Mouse (Mus musculus) small intestine, adult 2 months (tissue): ENCODE results near the gene Nol3. TPM values are rescaled to one million over a fixed set of nuclear protein-coding genes. Genes with fewer than 3 reads are reported as not detected.
"Not testable (repeated sequence)": the region's sequence is repeated elsewhere in the genome, so short reads cannot be mapped to it uniquely, and the experiment has no call there.

Experiments used
- H3K27ac ChIP-seq: fragments of 200-500 bp; 2 replicates; pipeline ENCODE4 v1.5.1; 2012; ENCODE audit warnings: low read depth, low read length, control low read depth, inconsistent platforms; ENCODE audit not compliant: insufficient read depth
- H3K27me3 ChIP-seq: fragments of 200-500 bp; 2 replicates; pipeline ENCODE4 v1.6.1; 2012; ENCODE audit warnings: mild to moderate bottlenecking, moderate library complexity, low read length, inconsistent platforms; ENCODE audit not compliant: control insufficient read depth, insufficient read depth
- H3K36me3 ChIP-seq: fragments of 200-500 bp; 2 replicates; pipeline ENCODE4 v1.6.1; 2012; ENCODE audit warnings: mild to moderate bottlenecking, low read length, control low read depth, inconsistent platforms; ENCODE audit not compliant: control insufficient read depth, insufficient read depth
- H3K4me1 ChIP-seq: fragments of 200-500 bp; 2 replicates; pipeline ENCODE4 v1.6.1; 2012; ENCODE audit warnings: low read length, inconsistent platforms, mixed read lengths; ENCODE audit not compliant: control insufficient read depth, insufficient read depth, insufficient read length
- H3K4me3 ChIP-seq: fragments of 200-500 bp; 2 replicates; pipeline ENCODE4 v1.5.1; 2012; ENCODE audit warnings: low read depth, mild to moderate bottlenecking, control low read depth, inconsistent platforms, low read length, moderate library complexity
- CTCF ChIP-seq: fragments of 200-500 bp; IDR thresholded peaks from 2 replicates; pipeline ENCODE4 v1.5.1; 2012; ENCODE audit warnings: low read depth, mild to moderate bottlenecking, control low read depth, inconsistent platforms, low read length, moderate library complexity, mixed read lengths; ENCODE audit not compliant: insufficient replicate concordance, insufficient read length; ENCODE audit errors: extremely low read depth
- POLR2A ChIP-seq: fragments of 200-500 bp; IDR thresholded peaks from 2 replicates; pipeline ENCODE4 v1.6.1; 2012; ENCODE audit warnings: low read depth, mild to moderate bottlenecking, control low read depth, inconsistent platforms, low read length, moderate library complexity
- WGBS: fragments of 180-500 bp; shearing (Covaris S2); methylation state at CpG from one replicate; pipeline ENCODE4 v1.1.7; 2018; 5-methylcytosine and 5-hydroxymethylcytosine counted together
- polyA plus RNA-seq: library from polyadenylated mRNA; depleted of rRNA; stranded (reverse); fragments of >200 nt; gene quantifications from 2 replicates; pipeline ENCODE4 v1.2.3, GENCODE M21; 2012; rRNA removed

Nol3 gene
- 0.52 and 1.1 TPM in 2 replicates for polyA plus RNA-seq

DNA sequence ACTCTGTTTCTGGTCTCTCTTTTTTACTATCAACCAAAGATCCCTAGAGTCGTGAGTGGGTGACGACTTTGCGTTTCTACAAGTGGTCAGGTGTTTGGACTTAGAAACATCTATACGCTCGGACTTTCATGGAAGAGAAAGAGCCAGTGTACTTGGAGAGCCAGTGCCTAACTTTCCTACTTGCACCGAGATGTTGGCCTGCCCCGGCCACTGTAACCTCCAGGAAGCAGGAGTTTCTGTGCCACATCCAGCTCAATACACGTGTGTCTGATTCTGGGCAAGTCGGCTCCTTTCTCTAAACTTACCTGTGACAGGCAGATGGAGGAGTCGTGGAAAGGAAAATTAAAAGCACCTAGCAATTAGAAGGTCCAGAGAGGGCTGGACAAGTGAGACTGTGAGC, at the start of gene Nol3:
Gene Nol3 (plus strand): TSS at position 301 of the 400 bp plus-strand sequence.
- Histone ChIP-seq H3K4me3 (peak within 1 kb of the TSS; percentile 60), H3K4me1 (peaks cover 16% of the 10 kb centered on the region), H3K36me3 (no peaks in the 10 kb centered on the region), H3K27ac (no peak within 1 kb of the TSS), H3K27me3 (peaks cover 11% of the 10 kb centered on the region)
- TF ChIP-seq POLR2A (no peak), CTCF (no peak)
- WGBS: 2% methylated on average over 10 of the region's 10 CpGs

DNA sequence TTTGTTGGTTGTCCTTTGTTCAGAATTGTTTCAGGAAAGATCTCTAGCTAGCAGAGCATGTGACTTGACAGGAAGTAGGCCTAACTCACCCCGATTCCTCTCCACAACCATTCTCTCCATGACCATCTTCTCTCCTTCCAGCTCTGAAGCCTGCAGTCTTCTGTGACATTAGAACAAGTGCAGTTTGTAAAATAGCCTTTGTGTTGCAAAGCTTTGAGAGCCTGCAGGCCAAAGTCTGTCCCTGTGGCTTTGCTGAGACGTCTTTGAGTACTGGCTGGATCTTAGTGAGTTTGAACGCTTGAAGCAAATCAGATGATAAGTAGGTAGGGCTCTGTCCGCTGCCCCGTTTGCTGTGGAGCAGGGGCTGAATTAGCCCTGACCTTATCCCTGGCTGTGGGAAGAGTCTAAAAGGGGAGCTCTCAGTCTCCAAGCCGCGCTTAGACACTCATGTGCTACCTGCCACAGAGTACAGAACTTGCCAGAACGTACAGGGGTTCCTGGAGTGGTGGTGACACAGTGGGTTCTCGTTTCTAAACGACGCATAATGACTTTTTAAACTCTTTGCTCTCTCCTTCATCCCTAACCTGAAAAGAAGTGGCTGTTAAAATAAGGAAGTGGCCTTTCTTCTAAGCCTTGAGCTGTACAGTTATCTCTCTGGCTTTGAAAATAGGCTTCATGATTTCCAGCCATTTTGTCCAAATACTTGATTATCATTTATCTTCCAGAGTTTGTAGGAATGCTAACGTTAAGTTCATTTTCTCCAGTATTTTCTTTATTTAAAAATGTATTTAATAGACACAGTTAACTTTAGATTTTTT, 44.2 kb upstream of the Nol3 start:
- 83% methylated on average over 12 of the region's 12 CpGs for WGBS
- no peaks in the 10 kb centered on the region for H3K4me1 ChIP-seq
- H3K27me3 ChIP-seq: no peaks in the 10 kb centered on the region
- H3K27ac ChIP-seq: no peak overlapping the region
- H3K4me3 ChIP-seq: no peak overlapping the region
- peaks cover 25% of the 10 kb centered on the region for H3K36me3 ChIP-seq
- no peak for TF ChIP-seq CTCF
- TF ChIP-seq POLR2A: no peak

DNA sequence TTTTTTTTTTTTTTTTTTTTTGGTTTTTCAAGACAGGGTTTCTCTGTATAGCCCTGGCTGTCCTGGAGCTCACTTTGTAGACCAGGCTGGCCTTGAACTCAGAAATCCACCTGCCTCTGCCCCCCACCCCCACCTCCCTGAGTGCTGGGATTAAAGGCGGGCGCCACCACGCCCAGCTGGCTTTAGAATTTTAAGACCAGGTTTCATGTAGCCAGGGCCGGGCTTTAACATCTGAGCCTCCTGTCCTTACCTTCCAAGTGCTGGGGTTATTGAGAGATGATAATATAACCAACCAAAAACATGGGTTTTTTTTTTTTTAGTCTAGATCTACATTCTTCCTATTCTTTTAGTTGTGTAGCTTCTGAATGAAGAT, 43.6 kb upstream of the Nol3 start:
- not testable (repeated sequence) for H3K27me3 ChIP-seq, H3K4me3 ChIP-seq, H3K4me1 ChIP-seq, H3K27ac ChIP-seq
- WGBS: 86% methylated on average over 4 of the region's 4 CpGs
- H3K36me3 ChIP-seq: peaks cover 28% of the 10 kb centered on the region

DNA sequence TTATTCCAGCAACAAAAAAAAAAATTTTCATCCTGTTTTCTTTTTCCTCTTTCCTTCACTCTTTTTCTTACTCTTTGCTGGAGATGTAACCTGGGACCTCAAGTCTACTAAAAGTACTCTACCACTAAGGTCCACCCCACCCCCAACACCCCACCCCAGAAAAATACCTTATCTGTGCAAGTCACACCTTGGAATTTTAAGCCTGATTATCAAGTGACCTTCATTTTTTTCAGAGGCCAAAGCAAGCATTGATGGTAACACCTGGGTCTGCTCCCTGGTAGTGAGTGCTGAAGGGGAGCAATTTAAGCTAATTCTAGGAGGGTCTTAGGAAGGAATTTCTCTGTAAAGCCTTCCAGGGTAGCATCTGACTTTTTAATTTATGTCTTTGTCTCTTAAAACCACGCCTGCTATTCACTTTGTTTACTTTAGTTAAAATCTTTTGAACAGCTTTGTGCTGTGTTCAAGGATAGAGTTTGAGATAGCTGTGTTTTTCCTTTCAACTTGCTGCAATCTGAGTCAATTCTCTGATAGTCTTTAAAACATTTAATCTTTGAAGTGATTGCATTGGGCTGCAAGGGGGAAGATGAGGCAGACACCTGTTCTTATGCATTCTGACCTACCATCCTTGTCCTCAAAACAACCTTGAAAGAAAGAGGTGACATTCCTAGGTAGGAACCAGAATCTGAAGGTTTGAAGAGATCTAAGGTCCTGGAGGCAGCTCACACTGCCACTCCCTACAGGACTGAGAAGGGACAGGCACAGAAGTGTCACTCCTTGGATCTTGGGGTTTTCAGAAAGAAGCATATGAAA, 42.6 kb upstream of the Nol3 start:
- WGBS: 30% methylated on average over 1 of the region's 1 CpGs
- no peak overlapping the region for H3K4me3 ChIP-seq
- TF ChIP-seq POLR2A (no peak), CTCF (no peak)
- no peaks in the 10 kb centered on the region for H3K27me3 ChIP-seq
- no peaks in the 10 kb centered on the region for H3K4me1 ChIP-seq
- H3K36me3 ChIP-seq: peaks cover 32% of the 10 kb centered on the region
- H3K27ac ChIP-seq: no peak overlapping the region

DNA sequence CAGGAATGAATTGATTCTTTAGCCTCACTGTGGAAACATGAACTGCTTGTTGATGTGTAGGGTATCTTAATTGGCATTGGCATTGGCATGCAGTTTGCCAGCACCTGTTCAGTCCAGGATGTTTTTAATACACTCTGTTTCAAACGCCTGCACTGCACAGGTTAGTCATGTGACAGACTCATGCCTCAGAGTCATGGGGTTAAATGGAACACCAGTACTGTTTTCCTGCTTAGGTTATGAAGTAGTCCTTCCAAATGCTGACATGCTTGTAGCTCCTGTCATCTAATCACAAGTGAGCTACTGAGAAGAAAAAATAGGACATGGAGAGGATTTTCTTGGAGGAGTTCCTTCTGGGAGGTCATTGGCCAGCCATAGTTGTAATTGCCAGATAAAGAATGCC, 40.7 kb upstream of the Nol3 start:
- Histone ChIP-seq H3K4me1 (no peaks in the 10 kb centered on the region), H3K27ac (no peak overlapping the region), H3K4me3 (no peak overlapping the region), H3K36me3 (peaks cover 43% of the 10 kb centered on the region), H3K27me3 (no peaks in the 10 kb centered on the region)
- 38% methylated on average over 1 of the region's 1 CpGs for WGBS
- TF ChIP-seq POLR2A (no peak), CTCF (no peak)

DNA sequence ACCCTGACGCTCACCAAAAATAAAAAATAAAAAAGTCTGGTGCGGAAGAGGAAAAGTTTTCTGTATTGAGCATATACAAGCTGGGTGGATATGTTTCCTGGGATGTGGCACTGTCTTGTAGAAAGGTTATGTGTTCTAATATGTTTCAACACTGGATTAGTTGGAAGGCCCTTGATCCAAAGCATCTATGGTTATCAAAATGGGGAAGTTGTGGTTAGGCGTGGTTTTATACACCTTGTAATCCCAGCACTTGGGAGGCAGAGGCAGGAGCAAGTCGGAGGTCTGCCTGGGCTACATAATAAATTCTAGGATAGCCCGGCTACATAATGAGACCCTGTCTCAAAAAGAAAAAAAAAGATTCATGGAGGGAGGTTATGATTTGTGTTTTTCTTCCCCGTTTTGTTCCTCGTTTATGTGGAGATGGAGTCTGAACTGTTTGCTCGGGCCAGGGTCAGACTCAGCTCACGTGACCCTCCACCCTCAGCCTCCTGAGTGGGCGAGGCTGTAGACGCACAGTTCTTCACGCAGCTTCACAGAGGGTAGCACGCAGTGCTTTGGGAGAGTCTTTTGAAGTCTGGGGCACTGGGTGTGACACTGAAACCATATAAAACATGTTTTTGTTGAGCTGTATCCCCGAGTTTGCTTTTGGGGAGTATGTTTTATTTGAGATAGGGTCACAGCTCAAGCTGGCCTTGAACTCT, 38.3 kb upstream of the Nol3 start:
- Histone ChIP-seq H3K4me1 (no peaks in the 10 kb centered on the region), H3K27me3 (no peaks in the 10 kb centered on the region), H3K36me3 (peaks cover 50% of the 10 kb centered on the region), H3K4me3 (no peak overlapping the region), H3K27ac (no peak overlapping the region)
- no peak for TF ChIP-seq CTCF
- TF ChIP-seq POLR2A: no peak
- 86% methylated on average over 14 of the region's 14 CpGs for WGBS

DNA sequence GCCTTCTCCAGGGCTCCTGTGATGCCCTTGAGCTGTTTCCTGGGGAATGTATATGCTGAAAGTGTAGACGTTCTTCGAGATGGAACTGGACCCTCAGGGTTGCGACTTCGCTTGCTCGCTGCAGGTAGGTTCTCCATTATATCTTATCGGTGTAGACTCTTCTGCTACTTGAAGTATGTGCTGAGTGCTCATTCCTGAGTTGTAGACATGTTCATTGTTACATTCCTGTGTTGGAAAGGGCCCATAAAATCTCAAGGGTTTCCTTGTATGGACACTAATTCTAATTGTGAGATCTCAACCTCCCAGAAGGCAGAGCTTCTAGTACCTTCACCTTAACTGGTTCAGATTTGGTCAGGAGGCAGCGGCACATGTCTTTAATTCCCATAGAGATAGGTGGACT, 34.9 kb upstream of the Nol3 start:
- TF ChIP-seq POLR2A: no peak
- no peak for TF ChIP-seq CTCF
- Histone ChIP-seq H3K27me3 (no peaks in the 10 kb centered on the region), H3K27ac (no peak overlapping the region), H3K4me3 (no peak overlapping the region), H3K36me3 (peaks cover 43% of the 10 kb centered on the region), H3K4me1 (no peaks in the 10 kb centered on the region)
- 95% methylated on average over 7 of the region's 7 CpGs for WGBS
